Mouse (Mus musculus) neutrophil, adult 59 days (primary cell): ENCODE measurements around the gene Psg25. TPM values are rescaled to one million over a fixed set of nuclear protein-coding genes. Genes with fewer than 3 reads are reported as not detected.

Experiments
- total RNA-seq, 2 experiments: library from RNA; stranded (reverse); gene quantifications; 1 replicate in 1 of 2; 2 replicates in 1 of 2; pipeline ENCODE4 v1.2.4; 2023

Gene Psg25
- total RNA-seq, result not detected

DNA sequence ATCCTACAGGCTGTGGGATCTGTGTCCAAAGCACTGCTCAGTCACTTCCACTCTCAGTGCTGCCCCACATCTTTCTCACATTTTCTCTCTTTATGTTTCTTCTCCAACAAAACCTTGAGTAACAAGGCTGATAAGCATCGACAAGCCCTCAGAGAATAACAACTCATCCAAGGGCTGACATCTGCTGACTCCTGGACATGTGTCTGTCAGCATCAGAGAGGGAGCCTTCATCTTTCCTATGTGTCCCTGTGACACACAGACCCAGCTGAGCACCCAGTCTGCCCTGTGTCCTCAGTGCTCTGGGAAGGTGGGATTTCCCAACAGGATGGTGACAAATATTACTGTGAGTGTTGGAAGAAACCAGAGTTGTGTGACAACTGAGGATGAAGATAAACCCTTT, at the start of gene Psg25:
Gene Psg25, minus strand, starts transcription at position 101 of the 400 bp plus-strand sequence.

GRCm38 (mm10) chr7:18567205-18567604, 35.1 kb upstream of the Psg25 start, which contains the start of gene Psg27:
Psg27 (minus strand) TSS chr7:18567305.

DNA sequence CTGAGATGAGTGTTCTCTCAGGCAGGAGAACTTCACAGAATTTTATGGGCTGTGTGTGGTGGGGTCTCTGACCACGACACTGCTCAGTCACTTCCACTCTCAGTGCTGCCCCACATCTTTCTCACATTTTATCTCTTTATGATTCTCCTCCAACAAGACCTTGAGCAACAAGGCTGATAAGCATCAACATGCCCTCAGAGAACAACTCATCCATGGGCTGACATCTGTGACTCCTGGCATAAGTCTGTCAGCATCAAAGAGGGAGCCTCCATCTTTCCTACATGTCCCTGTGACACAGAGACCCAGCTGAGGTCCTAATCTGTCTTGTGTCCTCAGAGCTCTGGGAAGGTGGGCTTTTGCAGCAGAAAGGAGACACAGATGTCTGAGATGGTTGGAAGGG, 48.0 kb downstream of the Psg25 start, which contains the start of gene Psg26:
Gene Psg26, minus strand, starts transcription at position 101 of the 400 bp plus-strand sequence.

Other genes with a start within 250 kb of the Psg25 start
- gene Psg18, start 177.3 kb downstream of the Psg25 start, total RNA-seq, result not detected
- gene Psg28, start 100.2 kb downstream of the Psg25 start, total RNA-seq, result not detected
- not detected for gene Psg26, start 48.1 kb downstream of the Psg25 start, total RNA-seq
- not detected for gene Psg27, start 35.0 kb upstream of the Psg25 start, total RNA-seq
- gene Psg23, start 84.2 kb upstream of the Psg25 start, total RNA-seq, result not detected
- gene Psg21, start 124.5 kb upstream of the Psg25 start, total RNA-seq, result not detected
- not detected for gene Psg20, start 153.9 kb upstream of the Psg25 start, total RNA-seq
- gene Psg22, start 185.8 kb upstream of the Psg25 start, total RNA-seq, result not detected